Mouse (Mus musculus): ENCODE data around the gene Gm21650. TPM values are rescaled to one million over a fixed set of nuclear protein-coding genes. Genes with fewer than 3 reads are reported as not detected.
"Not testable (repeated sequence)": the region's sequence is repeated elsewhere in the genome, so short reads cannot be mapped to it uniquely, and the experiment has no call there.

Gene Gm21650
- polyA plus RNA-seq (2016; fragmentation: Nextera tagmentation; extraction: Ambion mirVana), result not detected in 2 replicates

DNA sequence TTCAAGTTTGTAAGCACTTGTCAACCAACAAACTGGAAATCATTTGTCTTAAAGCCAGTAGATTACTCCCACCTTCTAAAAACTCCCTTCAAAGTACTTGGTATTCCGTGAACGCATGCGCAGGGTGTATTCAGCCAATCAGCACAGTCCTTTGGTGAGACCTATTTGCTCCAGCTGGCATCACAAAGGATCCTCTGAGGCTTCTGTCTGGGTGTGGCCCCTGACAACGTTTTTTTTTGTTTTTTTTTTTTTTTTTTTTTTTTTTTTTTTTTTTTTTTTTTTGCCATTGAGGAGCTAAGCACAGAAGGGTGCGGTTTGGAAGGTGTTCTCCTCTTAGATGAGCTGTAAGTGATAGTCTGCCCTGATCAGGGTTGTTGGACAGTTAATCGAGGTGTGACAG is at the start of gene Gm21650:
Gm21650 (plus strand) TSS at position 301 of the 400 bp plus-strand sequence.
- not testable (repeated sequence) for H3K36me3 ChIP-seq; H3K27me3 ChIP-seq; H3K4me1 ChIP-seq; ATAC-seq (ENCODE audit: insufficient number of reproducible peaks, insufficient read depth, low FRiP score, low TSS enrichment); H3K4me2 ChIP-seq (replicated peaks); H3K9ac ChIP-seq; H3K9me3 ChIP-seq; H3K27ac ChIP-seq; H3K4me3 ChIP-seq
- no CpG with 5 or more reads among the region's 6 CpGs for WGBS

Measured in embryonic facial prominence, embryonic 12.5 days (tissue).